Comparison of ENCODE assay signal across 10 mouse cellular contexts in the genomic region with DNA sequence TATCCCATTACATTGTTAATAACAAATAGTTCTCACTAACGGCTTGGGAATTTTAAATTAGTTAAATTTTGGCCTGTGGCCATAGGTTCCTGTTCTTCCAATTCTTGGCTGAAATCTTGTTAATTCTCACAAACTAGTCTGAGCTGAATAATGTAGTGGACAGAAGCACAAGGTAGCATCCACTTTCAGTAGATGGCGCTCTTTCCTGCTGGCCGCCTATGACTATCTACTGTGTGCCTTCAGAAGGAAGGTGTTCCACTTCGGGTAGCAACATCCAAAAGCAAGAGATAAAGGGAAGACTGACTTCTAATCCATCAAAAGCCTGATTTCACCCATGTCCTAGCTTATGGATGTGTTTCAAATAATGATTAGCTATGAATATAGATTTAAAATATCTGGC.
DNase-seq lines count a peak whose midpoint lies in the region; ATAC-seq and TF ChIP-seq lines count a peak whose summit lies in the region.
"Had no signal": no experiment of that assay in that cellular context is flagged by ENCODE, and none has a peak within 500 bp of the region (broad histone marks: within the 10 kb centered on the region; RNA-seq: fewer than 3 reads in every experiment).

No protein-coding gene starts in this region.

- no peak for ATAC-seq in cerebellum, adult (ENCODE audit: insufficient number of reproducible peaks, low FRiP score, low TSS enrichment)
- ATAC-seq in liver, embryonic 14.5 days (ENCODE audit: insufficient read depth) = no peak
- no peak for ATAC-seq in liver, embryonic 11.5 days (replicated peaks; ENCODE audit: low FRiP score)
- ATAC-seq in megakaryocyte, adult 5-6 weeks (ENCODE audit: poor library complexity, severe bottlenecking) = no peak

- H3K4me1 ChIP-seq in liver, embryonic 14.5 days (replicated peaks; ENCODE audit: control insufficient read depth in 2 of 2, insufficient read depth in 2 of 2, low read length in 1 of 2) = no peaks in the 10 kb centered on the region
- H3K4me1 ChIP-seq in liver, embryonic 11.5 days (replicated peaks; ENCODE audit: control insufficient read depth, insufficient read depth, low read length) = no peaks in the 10 kb centered on the region
- H3K4me1 ChIP-seq: limb, embryonic 13.5 days had no signal

- H3K36me3 ChIP-seq in liver, embryonic 14.5 days (replicated peaks; ENCODE audit: control insufficient read depth, insufficient read depth, low read depth) = no peaks in the 10 kb centered on the region
- no peaks in the 10 kb centered on the region for H3K36me3 ChIP-seq in liver, embryonic 11.5 days (ENCODE audit: control insufficient read depth, insufficient read depth, low read length)
- H3K36me3 ChIP-seq: limb, embryonic 13.5 days had no signal

- intact Hi-C loops in left cerebral cortex, postnatal 4 days (cut with DNase I) = no loop called here

- no peak overlapping the region for H3K27ac ChIP-seq in liver, embryonic 14.5 days
- no peak overlapping the region for H3K27ac ChIP-seq in liver, embryonic 11.5 days (ENCODE audit: low read depth, low read length)
- H3K27ac ChIP-seq: limb, embryonic 13.5 days had no signal

- TF ChIP-seq EP300 in liver, embryonic 14.5 days (IDR thresholded peaks at IDR 0.05; ENCODE audit: low read depth) = no peak

- H3K9ac ChIP-seq in liver, embryonic 14.5 days (replicated peaks) = no peak overlapping the region
- no peak overlapping the region for H3K9ac ChIP-seq in liver, embryonic 11.5 days (ENCODE audit: low read depth, low read length)
- H3K9ac ChIP-seq: limb, embryonic 13.5 days had no signal

- peak; percentile 15; the same call in 1 of the 2 replicates for TF ChIP-seq CTCF in liver, embryonic 14.5 days (IDR thresholded peaks at IDR 0.05; ENCODE audit: low read depth)

- 25% methylated on average over 4 of the region's 4 CpGs for WGBS in liver, embryonic 14.5 days (ENCODE audit: insufficient replicate concordance)
- WGBS in liver, embryonic 11.5 days = 33% methylated on average over 4 of the region's 4 CpGs

- H3K4me2 ChIP-seq in liver, embryonic 14.5 days (ENCODE audit: low read depth) = no peak overlapping the region
- H3K4me2 ChIP-seq in liver, embryonic 11.5 days = no peak overlapping the region
- H3K4me2 ChIP-seq: limb, embryonic 13.5 days had no signal

- no peaks in the 10 kb centered on the region for H3K27me3 ChIP-seq in liver, embryonic 14.5 days (ENCODE audit: control insufficient read depth, insufficient read depth, low read length)
- no peaks in the 10 kb centered on the region for H3K27me3 ChIP-seq in liver, embryonic 11.5 days (replicated peaks; ENCODE audit: control insufficient read depth, insufficient read depth, low read length)
- H3K27me3 ChIP-seq: limb, embryonic 13.5 days had no signal

- DNase-seq in cerebellum, adult 18-20 months = peak; percentile 5 to 12
- no peak for DNase-seq in liver, embryonic 14.5 days (ENCODE audit: low read depth in 3 of 3, low spot score in 3 of 3)
- no peak for DNase-seq in liver, embryonic 11.5 days (ENCODE audit: low spot score)
- peak; percentile 5 for DNase-seq in cerebellum, adult 8-10 months
- peak; percentile 9 for DNase-seq in left cerebral cortex, postnatal 4 days
- DNase-seq in spleen, adult 12 weeks (ENCODE audit: low spot score) = no peak

- no peaks in the 10 kb centered on the region for H3K9me3 ChIP-seq in liver, embryonic 14.5 days (ENCODE audit: control insufficient read depth, low read length)
- H3K9me3 ChIP-seq in liver, embryonic 11.5 days (ENCODE audit: control insufficient read depth, low read length) = no peaks in the 10 kb centered on the region
- H3K9me3 ChIP-seq: limb, embryonic 13.5 days had no signal

- no peak overlapping the region for H3K4me3 ChIP-seq in liver, embryonic 14.5 days (ENCODE audit: insufficient read depth in 1 of 2, low read depth in 2 of 2, low read length in 2 of 2)
- H3K4me3 ChIP-seq in liver, embryonic 11.5 days (ENCODE audit: low read depth, low read length) = no peak overlapping the region
- H3K4me3 ChIP-seq: erythroblast, embryonic 14.5 days; limb, embryonic 13.5 days had no signal

Comparison
In these comparisons a context has a peak if more than half of its experiments do, and no peak if none do; other contexts are left out.
1. DNase-seq: peak in cerebellum, adult 18-20 months (2 of 2), cerebellum, adult 8-10 months (single experiment) and left cerebral cortex, postnatal 4 days (single experiment); none in liver, embryonic 14.5 days (0 of 3), liver, embryonic 11.5 days (single experiment) and spleen, adult 12 weeks (single experiment).